Mouse (Mus musculus) hindbrain, embryonic 13.5 days (tissue): ENCODE measurements at regions not wholly inside any gene's neighbourhood (a gene's known extent, or its start where the extent isn't known, plus 50 kb on each side); places are given as distances from the start of the nearest gene placed in this dataset.
"Not testable (repeated sequence)": the region's sequence is repeated elsewhere in the genome, so short reads cannot be mapped to it uniquely, and the experiment has no call there.

Experiments
- ATAC-seq: fragments of 200-750 bp; cut with Nextera tagmentation; 2 replicates; pipeline ENCODE4 v1.8.0; 2017; ENCODE audit warnings: moderate TSS enrichment; ENCODE audit not compliant: low FRiP score
- H3K27ac ChIP-seq: fragments of 300-500 bp; sonication (generic); 2 replicates; pipeline ENCODE4 v1.5.1; 2015; ENCODE audit warnings: inconsistent platforms, mild to moderate bottlenecking, moderate library complexity
- H3K27me3 ChIP-seq: fragments of 300-500 bp; sonication (generic); 2 replicates; pipeline ENCODE4 v1.6.1; 2015; ENCODE audit warnings: mild to moderate bottlenecking, inconsistent platforms
- H3K36me3 ChIP-seq: fragments of 300-500 bp; sonication (generic); 2 replicates; pipeline ENCODE4 v1.6.1; 2015; ENCODE audit warnings: mild to moderate bottlenecking, inconsistent platforms
- H3K4me1 ChIP-seq: fragments of 300-500 bp; sonication (generic); replicated peaks from 2 replicates; pipeline ENCODE4 v1.6.1; 2015; ENCODE audit warnings: inconsistent platforms
- H3K4me2 ChIP-seq: fragments of 300-500 bp; sonication (generic); 2 replicates; pipeline ENCODE4 v1.6.1; 2015; ENCODE audit warnings: inconsistent platforms, mild to moderate bottlenecking, moderate library complexity
- H3K4me3 ChIP-seq: fragments of 300-500 bp; sonication (generic); 2 replicates; pipeline ENCODE4 v1.5.1; 2015; ENCODE audit warnings: mild to moderate bottlenecking, inconsistent platforms
- H3K9ac ChIP-seq: fragments of 300-500 bp; sonication (generic); 2 replicates; pipeline ENCODE4 v1.6.1; 2015; ENCODE audit warnings: mild to moderate bottlenecking, inconsistent platforms
- H3K9me3 ChIP-seq: fragments of 300-500 bp; sonication (generic); 2 replicates; pipeline ENCODE4 v1.6.1; 2016; ENCODE audit warnings: inconsistent platforms
- WGBS: fragments of 180-500 bp; shearing (Covaris S2); methylation state at CpG from one replicate; pipeline ENCODE4 v1.1.7; 2015; 5-methylcytosine and 5-hydroxymethylcytosine counted together

DNA sequence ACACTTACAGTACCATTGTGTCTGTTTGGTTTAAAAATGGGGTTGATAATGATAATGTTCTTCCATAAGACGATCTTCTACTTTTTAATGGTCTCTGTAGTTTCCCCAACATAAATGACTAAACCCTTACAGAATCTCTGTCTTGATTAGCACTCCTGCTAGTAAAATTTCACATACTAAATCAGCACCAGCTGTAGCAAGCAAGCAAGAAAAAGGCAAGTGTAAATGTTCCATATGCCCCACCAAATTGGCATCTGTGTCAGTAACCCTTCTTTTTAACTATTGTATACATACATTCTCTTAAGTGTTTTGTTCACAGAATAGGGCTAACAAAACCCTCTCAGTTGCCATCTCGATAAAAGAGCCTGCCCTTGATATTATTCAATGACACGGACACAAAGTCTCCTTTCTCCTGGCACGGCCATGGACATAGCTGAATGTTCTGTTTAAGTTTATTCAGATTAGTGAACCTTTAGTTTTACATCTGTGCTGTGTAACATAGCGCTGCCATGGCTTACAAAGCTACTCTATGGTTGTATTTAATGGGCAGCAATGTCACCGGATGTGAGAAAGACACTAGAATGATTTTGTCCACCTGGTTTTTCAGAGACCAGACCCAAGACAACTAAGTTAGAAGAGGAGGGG lies 414.3 kb downstream of the Gtdc1 start:
- H3K9ac ChIP-seq: no peak overlapping the region
- no peaks in the 10 kb centered on the region for H3K9me3 ChIP-seq
- no peak overlapping the region for H3K4me3 ChIP-seq
- H3K27me3 ChIP-seq: no peaks in the 10 kb centered on the region
- H3K4me1 ChIP-seq: peaks cover 13% of the 10 kb centered on the region; the same call in 1 of the 2 replicates
- H3K4me2 ChIP-seq: no peak overlapping the region
- no peak for ATAC-seq
- WGBS: 48% methylated on average over 6 of the region's 6 CpGs
- H3K27ac ChIP-seq: no peak overlapping the region
- H3K36me3 ChIP-seq: no peaks in the 10 kb centered on the region

DNA sequence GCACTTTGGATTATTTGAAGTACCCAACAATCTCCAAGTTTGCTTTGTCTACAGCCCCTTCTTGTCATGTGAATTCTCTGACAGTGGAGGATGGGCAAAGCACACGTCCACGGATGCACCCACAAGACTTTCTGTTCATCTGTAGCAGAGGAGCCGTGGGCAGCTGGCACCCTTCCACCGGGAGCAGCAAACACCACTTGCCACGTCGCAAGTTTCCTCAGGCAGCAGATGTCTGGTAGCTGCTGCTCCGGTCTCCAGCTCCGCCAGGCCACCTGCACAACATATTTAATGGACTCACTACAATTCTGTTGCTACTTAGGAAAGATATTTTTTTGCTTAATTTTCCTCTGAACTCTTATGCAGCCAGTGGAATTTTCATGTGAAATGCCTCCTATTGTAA lies 415.1 kb downstream of the Gtdc1 start:
- no peak overlapping the region for H3K4me2 ChIP-seq
- no peak overlapping the region for H3K9ac ChIP-seq
- H3K36me3 ChIP-seq: no peaks in the 10 kb centered on the region
- H3K9me3 ChIP-seq: no peaks in the 10 kb centered on the region
- WGBS: 35% methylated on average over 8 of the region's 8 CpGs
- H3K4me3 ChIP-seq: no peak overlapping the region
- H3K27ac ChIP-seq: no peak overlapping the region
- no peaks in the 10 kb centered on the region for H3K27me3 ChIP-seq
- ATAC-seq: no peak
- H3K4me1 ChIP-seq: peaks cover 8% of the 10 kb centered on the region; the same call in 1 of the 2 replicates

DNA sequence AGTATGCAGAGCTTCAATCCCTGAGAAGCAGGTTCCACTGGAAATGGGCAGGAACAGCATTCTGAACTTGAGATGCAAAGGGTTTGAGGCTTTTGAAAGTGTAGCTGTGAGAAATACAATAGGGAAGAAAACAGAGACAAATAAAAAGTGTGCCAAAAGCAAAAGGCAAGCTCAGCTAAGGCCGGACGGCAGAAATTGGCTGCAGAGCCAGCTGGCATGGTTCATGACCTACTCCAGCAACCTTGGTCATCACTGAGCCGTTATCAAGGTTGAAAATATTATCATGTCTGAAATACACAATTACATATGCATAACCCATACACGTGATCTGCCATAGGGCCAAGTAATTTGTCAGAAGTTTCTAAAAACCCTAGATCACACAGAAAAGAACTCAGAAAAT lies 418.4 kb downstream of the Gtdc1 start:
- Histone ChIP-seq H3K36me3 (no peaks in the 10 kb centered on the region), H3K9me3 (peaks cover 9% of the 10 kb centered on the region; the same call in 1 of the 2 replicates), H3K4me3 (no peak overlapping the region), H3K4me2 (no peak overlapping the region), H3K27me3 (no peaks in the 10 kb centered on the region), H3K9ac (no peak overlapping the region), H3K4me1 (peaks cover 8% of the 10 kb centered on the region; the same call in 1 of the 2 replicates), H3K27ac (no peak overlapping the region)
- ATAC-seq: no peak
- 90% methylated on average over 4 of the region's 4 CpGs for WGBS

DNA sequence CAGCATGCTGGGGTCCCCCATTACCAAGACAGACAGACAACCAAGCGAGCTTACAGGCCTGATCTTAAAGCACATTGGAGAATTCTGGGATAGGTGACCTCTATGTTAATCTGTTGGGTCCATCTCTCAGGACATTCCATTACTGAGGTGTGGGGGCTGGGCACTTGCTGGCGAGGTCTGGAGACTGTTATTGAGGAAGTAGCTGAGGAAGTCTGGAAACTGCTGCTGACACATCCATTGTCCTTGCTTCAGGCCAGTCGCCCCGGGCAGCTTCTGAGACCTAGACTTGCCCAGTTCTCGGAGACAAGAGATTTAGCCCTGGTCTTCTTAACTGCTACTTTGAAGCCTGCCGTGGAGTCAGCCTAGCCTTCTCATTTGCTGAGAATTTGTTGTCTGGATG lies 423.2 kb downstream of the Gtdc1 start:
- no peak overlapping the region for H3K4me2 ChIP-seq
- no peaks in the 10 kb centered on the region for H3K4me1 ChIP-seq
- H3K27ac ChIP-seq: no peak overlapping the region
- no peak overlapping the region for H3K4me3 ChIP-seq
- no peak for ATAC-seq
- H3K36me3 ChIP-seq: no peaks in the 10 kb centered on the region
- H3K9me3 ChIP-seq: peaks cover 9% of the 10 kb centered on the region; the same call in 1 of the 2 replicates
- no peaks in the 10 kb centered on the region for H3K27me3 ChIP-seq
- no peak overlapping the region for H3K9ac ChIP-seq
- WGBS: 72% methylated on average over 6 of the region's 6 CpGs

DNA sequence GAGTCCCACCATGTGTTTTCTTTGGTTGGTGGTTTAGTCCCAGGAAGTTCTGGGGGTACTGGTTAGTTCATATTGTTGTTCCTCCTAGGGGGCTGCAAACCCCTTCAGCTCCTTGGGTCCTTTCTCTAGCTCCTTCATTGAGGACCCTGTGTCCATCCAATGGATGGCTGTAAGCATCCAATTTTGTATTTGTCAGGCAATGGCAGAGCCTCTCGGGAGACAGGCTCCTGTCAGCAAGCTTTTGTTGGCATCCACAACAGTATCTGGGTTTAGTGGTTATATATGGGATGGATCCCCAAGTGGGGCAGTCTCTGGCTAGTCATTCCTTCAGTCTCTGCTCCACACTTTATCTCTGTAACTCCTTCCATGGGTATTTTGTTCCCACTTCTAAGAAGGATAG lies 436.7 kb downstream of the Gtdc1 start:
- H3K36me3 ChIP-seq: not testable (repeated sequence)
- WGBS: 96% methylated on average over 1 of the region's 1 CpGs

DNA sequence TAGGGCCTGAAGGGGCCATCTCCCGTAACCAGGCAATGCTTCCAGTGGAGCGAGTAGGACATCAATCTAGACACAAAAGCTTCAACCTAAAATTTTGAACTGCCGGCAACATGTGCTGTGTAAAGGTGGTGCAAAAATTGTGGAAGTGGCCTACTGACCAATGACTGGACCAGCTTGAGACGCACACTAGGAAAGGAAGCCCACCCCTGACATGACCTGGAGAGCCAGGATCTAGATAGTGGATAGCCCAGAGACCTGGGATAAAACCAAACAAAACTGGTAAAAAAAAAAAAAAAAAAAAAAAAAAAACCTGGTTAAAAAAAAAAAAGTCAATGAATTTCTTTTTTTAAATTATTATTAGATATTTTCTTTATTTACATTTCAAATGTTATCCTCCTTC lies 437.2 kb downstream of the Gtdc1 start:
- Histone ChIP-seq H3K9ac (no peak overlapping the region), H3K4me3 (no peak overlapping the region), H3K4me2 (no peak overlapping the region), H3K4me1 (no peaks in the 10 kb centered on the region), H3K9me3 (no peaks in the 10 kb centered on the region), H3K36me3 (no peaks in the 10 kb centered on the region), H3K27ac (no peak overlapping the region), H3K27me3 (no peaks in the 10 kb centered on the region)
- WGBS: 94% methylated on average over 4 of the region's 4 CpGs
- ATAC-seq: no peak

More for the DNA sequence above, 436.7 kb downstream of the Gtdc1 start:
- H3K9ac ChIP-seq, H3K4me1 ChIP-seq, H3K27ac ChIP-seq, ATAC-seq, H3K4me2 ChIP-seq, H3K9me3 ChIP-seq, H3K27me3 ChIP-seq, H3K4me3 ChIP-seq: not testable (repeated sequence)

DNA sequence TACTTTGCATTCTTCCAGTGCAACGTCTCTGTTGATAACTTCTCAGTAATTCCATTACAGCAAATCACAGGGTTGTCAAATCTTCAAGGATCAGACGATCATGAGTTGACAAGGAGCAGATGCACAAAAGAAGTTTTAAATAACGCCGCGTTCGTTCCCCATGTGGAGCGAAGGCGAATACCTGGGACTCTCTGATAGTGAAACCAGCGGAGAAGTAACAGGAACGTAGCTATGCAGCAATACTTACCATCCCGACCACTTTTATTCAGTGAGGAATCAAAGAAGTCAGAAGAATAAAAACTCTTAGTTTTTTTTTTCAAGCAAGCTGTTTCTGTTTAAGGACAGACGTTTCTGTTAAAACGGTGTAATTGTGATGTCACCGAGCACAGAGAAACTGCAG lies 441.6 kb downstream of the Gtdc1 start:
- Histone ChIP-seq H3K4me2 (no peak overlapping the region), H3K36me3 (no peaks in the 10 kb centered on the region), H3K9me3 (no peaks in the 10 kb centered on the region), H3K4me3 (no peak overlapping the region), H3K27me3 (no peaks in the 10 kb centered on the region), H3K9ac (no peak overlapping the region), H3K27ac (no peak overlapping the region), H3K4me1 (no peaks in the 10 kb centered on the region)
- WGBS: 89% methylated on average over 14 of the region's 14 CpGs
- ATAC-seq: no peak

DNA sequence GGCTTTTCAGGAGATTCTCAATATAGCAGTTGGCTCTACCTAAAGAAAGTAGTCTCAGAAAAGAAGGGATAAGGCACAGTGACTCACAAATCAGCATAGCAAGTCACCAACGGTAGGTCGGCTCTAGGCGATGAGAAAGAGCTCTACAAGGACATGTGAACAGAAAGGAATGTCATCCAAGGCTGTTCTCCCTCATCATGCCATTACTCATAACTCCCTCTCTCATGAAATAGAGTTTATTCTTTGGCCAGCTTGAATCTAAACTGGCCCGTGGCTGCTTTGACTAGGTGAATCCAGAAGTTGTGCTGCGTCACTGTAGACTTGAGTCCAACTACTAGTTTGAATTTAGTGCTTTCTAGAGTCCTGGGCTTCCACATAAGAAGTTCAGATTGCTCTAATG lies 447.7 kb downstream of the Gtdc1 start:
- ATAC-seq: no peak

DNA sequence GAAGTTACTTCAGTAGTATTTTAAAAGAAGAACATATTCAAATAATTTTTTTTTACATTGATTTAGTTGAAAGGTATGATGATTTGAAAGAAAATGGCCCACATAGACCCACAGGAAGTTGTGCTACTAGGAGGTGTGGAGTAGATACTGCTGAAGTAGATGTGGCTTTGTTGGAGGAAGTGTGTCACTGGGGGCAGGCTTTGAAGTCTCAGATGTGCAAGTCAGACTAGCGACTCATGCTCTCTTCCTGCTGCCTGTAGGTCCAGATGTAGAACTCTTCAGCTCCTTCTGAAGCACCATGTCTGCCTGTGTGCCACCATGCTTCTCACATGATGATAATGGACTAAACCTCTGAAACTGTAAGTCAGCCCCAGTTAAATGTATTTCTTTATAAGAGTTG lies 452.0 kb downstream of the Gtdc1 start:
- WGBS: 96% methylated on average over 1 of the region's 1 CpGs
- Histone ChIP-seq H3K9me3 (no peaks in the 10 kb centered on the region), H3K9ac (no peak overlapping the region), H3K4me3 (no peak overlapping the region), H3K36me3 (no peaks in the 10 kb centered on the region), H3K27ac (no peak overlapping the region), H3K4me2 (no peak overlapping the region), H3K4me1 (peaks cover 5% of the 10 kb centered on the region; the same call in 1 of the 2 replicates), H3K27me3 (no peaks in the 10 kb centered on the region)
- no peak for ATAC-seq

More for the DNA sequence above, 447.7 kb downstream of the Gtdc1 start:
- H3K4me1 ChIP-seq: no peaks in the 10 kb centered on the region
- no peak overlapping the region for H3K9ac ChIP-seq
- H3K4me3 ChIP-seq: no peak overlapping the region
- H3K4me2 ChIP-seq: no peak overlapping the region
- H3K27ac ChIP-seq: no peak overlapping the region
- H3K36me3 ChIP-seq: no peaks in the 10 kb centered on the region
- no peaks in the 10 kb centered on the region for H3K27me3 ChIP-seq
- no peaks in the 10 kb centered on the region for H3K9me3 ChIP-seq
- 100% methylated on average over 5 of the region's 5 CpGs for whole genome bisulfite sequencing

DNA sequence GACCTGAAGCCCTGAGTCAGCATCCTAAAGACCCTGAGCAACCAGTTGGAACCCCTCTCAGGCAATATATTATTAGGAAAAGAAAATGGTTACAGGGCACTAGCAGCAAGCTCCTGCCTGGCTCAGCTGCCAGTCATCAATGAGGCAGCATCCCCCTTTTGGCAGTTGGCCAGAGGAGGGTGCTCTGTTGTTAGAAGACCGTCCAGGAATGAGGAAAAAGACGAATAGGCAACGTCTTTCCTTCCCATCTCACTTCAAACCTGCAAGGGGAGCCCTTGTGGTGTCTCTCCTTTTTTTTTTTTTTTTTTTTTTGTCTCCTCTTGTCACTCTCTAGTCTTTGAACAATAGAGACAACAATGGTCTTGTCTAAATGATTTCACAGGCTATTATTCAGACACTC lies 452.8 kb downstream of the Gtdc1 start:
- no peak overlapping the region for H3K4me2 ChIP-seq
- H3K36me3 ChIP-seq: no peaks in the 10 kb centered on the region
- no peaks in the 10 kb centered on the region for H3K27me3 ChIP-seq
- ATAC-seq: peak; percentile 61; the same call in 1 of the 2 replicates
- no peak overlapping the region for H3K9ac ChIP-seq
- H3K4me1 ChIP-seq: peaks cover 5% of the 10 kb centered on the region; the same call in 1 of the 2 replicates
- 0% methylated on average over 3 of the region's 3 CpGs for WGBS
- no peak overlapping the region for H3K4me3 ChIP-seq
- H3K9me3 ChIP-seq: no peaks in the 10 kb centered on the region
- no peak overlapping the region for H3K27ac ChIP-seq

DNA sequence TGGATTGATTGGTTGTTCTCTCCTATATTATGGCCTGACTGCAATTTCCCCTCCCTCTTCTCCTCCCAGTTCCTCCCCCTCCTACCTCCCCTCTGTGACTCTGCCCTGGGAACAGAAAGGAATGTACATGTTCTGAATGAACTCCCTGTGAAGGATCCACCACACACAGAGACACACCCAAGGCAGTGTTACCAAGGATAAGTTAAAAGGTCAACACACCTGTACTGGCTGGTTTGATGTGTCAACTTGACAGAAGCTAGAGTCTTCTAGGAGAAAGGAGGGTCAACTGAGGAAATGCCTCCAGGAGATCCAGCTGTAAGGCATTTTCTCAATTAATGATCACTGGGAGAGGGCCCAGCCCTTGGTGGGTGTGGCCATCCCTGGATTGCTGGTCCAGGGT lies 456.1 kb downstream of the Gtdc1 start:
- Histone ChIP-seq H3K4me3 (no peak overlapping the region), H3K4me2 (no peak overlapping the region), H3K36me3 (no peaks in the 10 kb centered on the region), H3K9me3 (no peaks in the 10 kb centered on the region), H3K9ac (no peak overlapping the region), H3K27me3 (no peaks in the 10 kb centered on the region), H3K4me1 (peaks cover 5% of the 10 kb centered on the region; the same call in 1 of the 2 replicates), H3K27ac (no peak overlapping the region)
- ATAC-seq: no peak

DNA sequence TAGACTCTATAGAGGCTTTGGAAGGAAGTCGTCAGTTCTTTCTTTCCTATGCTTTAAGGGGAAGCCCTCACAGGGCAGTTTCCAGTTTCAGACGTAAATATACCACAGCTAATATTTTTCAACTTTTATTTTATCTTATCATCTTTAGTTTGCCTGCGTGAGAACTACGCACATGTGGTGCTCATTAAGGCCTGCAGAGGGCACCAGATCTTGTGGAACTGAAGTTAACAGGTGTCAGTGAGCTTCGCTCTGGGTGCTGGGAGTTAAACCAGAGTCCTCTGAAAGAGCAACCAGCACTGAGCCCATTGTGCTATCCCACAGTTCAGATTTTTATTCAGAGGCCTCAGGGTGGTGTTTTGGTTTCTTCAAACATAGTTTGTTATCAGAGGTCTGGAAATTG lies 456.5 kb downstream of the Gtdc1 start:
- H3K36me3 ChIP-seq: no peaks in the 10 kb centered on the region
- WGBS: 94% methylated on average over 5 of the region's 5 CpGs
- H3K9ac ChIP-seq: no peak overlapping the region
- ATAC-seq: no peak
- H3K4me2 ChIP-seq: no peak overlapping the region
- no peak overlapping the region for H3K4me3 ChIP-seq
- H3K4me1 ChIP-seq: peaks cover 5% of the 10 kb centered on the region; the same call in 1 of the 2 replicates
- no peaks in the 10 kb centered on the region for H3K9me3 ChIP-seq
- no peaks in the 10 kb centered on the region for H3K27me3 ChIP-seq
- H3K27ac ChIP-seq: no peak overlapping the region

DNA sequence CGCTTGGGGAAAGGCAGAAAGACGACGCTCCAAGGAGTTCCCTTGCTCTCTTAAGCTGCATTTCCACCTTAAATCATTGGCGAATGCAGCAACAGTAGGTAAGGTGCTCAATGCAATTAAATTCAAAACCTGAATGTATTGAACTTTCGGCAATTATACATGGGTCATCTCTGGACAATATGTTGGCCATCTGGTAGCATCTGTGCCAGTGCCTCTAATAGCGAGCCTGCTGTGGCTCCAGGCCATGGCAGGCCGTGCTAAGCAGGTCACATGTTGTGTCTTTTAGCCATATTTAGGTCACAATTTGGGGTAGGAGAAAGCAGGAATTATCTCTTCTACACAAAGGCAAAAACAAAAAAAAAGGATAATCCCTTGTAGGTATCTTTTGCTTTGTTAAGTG lies 462.8 kb downstream of the Gtdc1 start:
- H3K4me2 ChIP-seq: no peak overlapping the region
- H3K4me3 ChIP-seq: no peak overlapping the region
- no peak overlapping the region for H3K9ac ChIP-seq
- ATAC-seq: no peak
- WGBS: 86% methylated on average over 7 of the region's 7 CpGs
- no peaks in the 10 kb centered on the region for H3K36me3 ChIP-seq
- H3K27me3 ChIP-seq: no peaks in the 10 kb centered on the region
- H3K27ac ChIP-seq: no peak overlapping the region
- H3K9me3 ChIP-seq: no peaks in the 10 kb centered on the region
- peaks cover 6% of the 10 kb centered on the region; the same call in 1 of the 2 replicates for H3K4me1 ChIP-seq
